Mouse (Mus musculus): ENCODE measurements around the gene Foxf2.

DNA sequence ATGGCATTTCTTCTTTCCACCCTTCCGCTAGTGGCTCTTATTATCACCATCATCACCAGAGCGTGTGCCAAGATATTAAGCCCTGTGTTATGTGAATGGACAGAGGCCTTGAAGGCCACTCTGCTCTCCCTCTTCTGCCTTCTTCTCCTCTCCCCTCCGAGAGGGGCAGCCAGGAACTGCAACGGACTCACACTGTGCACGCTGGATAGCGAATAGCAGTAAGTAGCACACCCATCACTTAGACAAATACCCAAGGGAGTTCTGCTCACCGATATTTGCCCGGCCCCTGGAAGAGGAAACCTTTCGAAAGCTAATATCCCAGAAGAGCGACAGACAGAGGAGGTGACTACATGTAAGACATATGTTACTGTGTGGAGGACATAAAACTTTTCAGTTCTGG lies 4.9 kb downstream of the Foxf2 start:
- TF ChIP-seq CTCF (IDR thresholded peaks at IDR 0.05; ENCODE audit: low read depth, low read length) (no peak), POLR2A (IDR thresholded peaks at IDR 0.05; ENCODE audit: borderline replicate concordance, low read depth, low read length) (no peak)
